Mouse (Mus musculus): ENCODE measurements at regions not wholly inside any gene's neighbourhood (a gene's known extent, or its start where the extent isn't known, plus 50 kb on each side); places are given as distances from the start of the nearest gene placed in this dataset.

- TF ChIP-seq CTCF (IDR thresholded peaks at IDR 0.05; ENCODE audit: low read depth) (no peak), EP300 (optimal IDR thresholded peaks at IDR 0.05) (no peak)
These were observed 166.8 kb downstream of the Hhipl2 start for GRCm38 (mm10) chr1:183584861-183585260.
